Mouse (Mus musculus): ENCODE data around the gene Zbtb7b. TPM values are rescaled to one million over a fixed set of nuclear protein-coding genes. Genes with fewer than 3 reads are reported as not detected.

Gene Zbtb7b
- polyA plus RNA-seq (2017; shearing (Covaris generic)): 10 to 100 TPM; 34.1 to 67.8 TPM

GRCm38 (mm10) chr3:89394006-89394893 lies at the start of gene Zbtb7b:
Gene Zbtb7b, minus strand, starts transcription at chr3:89394776.

GRCm38 (mm10) chr3:89436176-89437113 lies 41.9 kb upstream of the Zbtb7b start, which contains the start of gene Pbxip1:
Gene Pbxip1, plus strand, starts transcription at chr3:89436706.

GRCm38 (mm10) chr3:89430171-89431159 lies 35.9 kb upstream of the Zbtb7b start, which contains the start of gene Pygo2:
Gene Pygo2, plus strand, starts transcription at chr3:89430214.

GRCm38 (mm10) chr3:89418170-89418860 lies 23.7 kb upstream of the Zbtb7b start, which contains the start of the genes Cks1b and Shc1:
Gene Cks1b, minus strand, starts transcription at chr3:89418383.
Gene Shc1, plus strand, starts transcription at chr3:89418443.

GRCm38 (mm10) chr3:89411490-89412393 lies 17.2 kb upstream of the Zbtb7b start, which contains the start of gene Flad1:
Gene Flad1, minus strand, starts transcription at chr3:89411870.

GRCm38 (mm10) chr3:89402693-89403092 lies 8.1 kb upstream of the Zbtb7b start, which contains the start of gene Lenep:
Gene Lenep, minus strand, starts transcription at chr3:89402793.

GRCm38 (mm10) chr3:89365153-89365485 lies 29.5 kb downstream of the Zbtb7b start, which contains the start of gene Dcst1:
Gene Dcst1, minus strand, starts transcription at chr3:89365253.

GRCm38 (mm10) chr3:89361675-89362074 lies 32.9 kb downstream of the Zbtb7b start, which contains the start of gene Dcst2:
Gene Dcst2, plus strand, starts transcription at chr3:89361975.

GRCm38 (mm10) chr3:89349869-89350501 lies 44.6 kb downstream of the Zbtb7b start, which contains the start of gene Adam15:
Gene Adam15, minus strand, starts transcription at chr3:89349996.

GRCm38 (mm10) chr3:89337721-89338578 lies 56.6 kb downstream of the Zbtb7b start, which contains the start of gene Efna4:
Gene Efna4, minus strand, starts transcription at chr3:89338028.

Other genes starting within 250 kb of the Zbtb7b start
- gene Hcn3, start 234.6 kb downstream of the Zbtb7b start, polyA plus RNA-seq (2017; shearing (Covaris generic)): 1 to 10 TPM in 1 of 2 experiments, under 1 TPM in 1; 0.21 to 1.6 TPM
- 10 to 100 TPM; 88.4 to 94.5 TPM for gene Clk2, start 230.0 kb downstream of the Zbtb7b start, polyA plus RNA-seq (2017; shearing (Covaris generic))
- 100 to 1,000 TPM; 255 to 261 TPM for gene Scamp3, start 217.3 kb downstream of the Zbtb7b start, polyA plus RNA-seq (2017; shearing (Covaris generic))
- gene Fam189b, start 211.6 kb downstream of the Zbtb7b start, polyA plus RNA-seq (2017; shearing (Covaris generic)): 100 to 1,000 TPM; 134 to 154 TPM
- 100 to 1,000 TPM; 105 to 146 TPM for gene Gba, start 191.8 kb downstream of the Zbtb7b start, polyA plus RNA-seq (2017; shearing (Covaris generic))
- gene Thbs3, start 179.6 kb downstream of the Zbtb7b start, polyA plus RNA-seq (2017; shearing (Covaris generic)): 1 to 10 TPM in 1 of 2 experiments, under 1 TPM in 1; 0.90 to 4.0 TPM
- 100 to 1,000 TPM in 1 of 2 experiments, 10 to 100 TPM in 1; 89.5 to 127 TPM for gene Mtx1, start 167.7 kb downstream of the Zbtb7b start, polyA plus RNA-seq (2017; shearing (Covaris generic))
- gene Muc1, start 165.7 kb downstream of the Zbtb7b start, polyA plus RNA-seq (2017; shearing (Covaris generic)): 1 to 10 TPM; 1.0 to 7.1 TPM
- 100 to 1,000 TPM; 225 to 294 TPM for gene Krtcap2, start 148.8 kb downstream of the Zbtb7b start, polyA plus RNA-seq (2017; shearing (Covaris generic))
- 1 to 10 TPM; 1.6 to 4.9 TPM for gene Trim46, start 148.5 kb downstream of the Zbtb7b start, polyA plus RNA-seq (2017; shearing (Covaris generic))
- 100 to 1,000 TPM in 1 of 2 experiments, 10 to 100 TPM in 1; 81.3 to 120 TPM for gene Dpm3, start 135.4 kb downstream of the Zbtb7b start, polyA plus RNA-seq (2017; shearing (Covaris generic))
- gene Slc50a1, start 124.2 kb downstream of the Zbtb7b start, polyA plus RNA-seq (2017; shearing (Covaris generic)): 100 to 1,000 TPM; 210 to 250 TPM
- gene Efna1, start 113.6 kb downstream of the Zbtb7b start, polyA plus RNA-seq (2017; shearing (Covaris generic)): not detected
- gene Efna3, start 71.8 kb downstream of the Zbtb7b start, polyA plus RNA-seq (2017; shearing (Covaris generic)): under 1 TPM in 1 of 2 experiments, not detected in 1; 0.15 TPM
- gene Efna4, start 56.7 kb downstream of the Zbtb7b start, polyA plus RNA-seq (2017; shearing (Covaris generic)): 1 to 10 TPM in 1 of 2 experiments, under 1 TPM in 1; 0.79 to 1.4 TPM
- 10 to 100 TPM; 10.1 to 23.0 TPM for gene Adam15, start 44.8 kb downstream of the Zbtb7b start, polyA plus RNA-seq (2017; shearing (Covaris generic))
- under 1 TPM; 0.13 to 0.32 TPM for gene Dcst2, start 32.8 kb downstream of the Zbtb7b start, polyA plus RNA-seq (2017; shearing (Covaris generic))
- under 1 TPM in 1 of 2 experiments, not detected in 1; 0.47 TPM for gene Dcst1, start 29.5 kb downstream of the Zbtb7b start, polyA plus RNA-seq (2017; shearing (Covaris generic))
- gene Lenep, start 8.0 kb upstream of the Zbtb7b start, polyA plus RNA-seq (2017; shearing (Covaris generic)): under 1 TPM; 0.37 to 0.44 TPM
- 10 to 100 TPM; 47.1 to 56.8 TPM for gene Flad1, start 17.1 kb upstream of the Zbtb7b start, polyA plus RNA-seq (2017; shearing (Covaris generic))
- 10 to 100 TPM; 48.3 to 73.9 TPM for gene Cks1b, start 23.6 kb upstream of the Zbtb7b start, polyA plus RNA-seq (2017; shearing (Covaris generic))
- 10 to 100 TPM; 64.1 to 73.7 TPM for gene Shc1, start 23.7 kb upstream of the Zbtb7b start, polyA plus RNA-seq (2017; shearing (Covaris generic))
- gene Pygo2, start 35.4 kb upstream of the Zbtb7b start, polyA plus RNA-seq (2017; shearing (Covaris generic)): 10 to 100 TPM; 51.9 to 61.8 TPM
- gene Pbxip1, start 41.9 kb upstream of the Zbtb7b start, polyA plus RNA-seq (2017; shearing (Covaris generic)): 100 to 1,000 TPM in 1 of 2 experiments, 10 to 100 TPM in 1; 66.6 to 119 TPM
- gene Pmvk, start 59.8 kb upstream of the Zbtb7b start, polyA plus RNA-seq (2017; shearing (Covaris generic)): 10 to 100 TPM; 22.2 to 23.7 TPM
- gene Kcnn3, start 125.4 kb upstream of the Zbtb7b start, polyA plus RNA-seq (2017; shearing (Covaris generic)): under 1 TPM in 1 of 2 experiments, not detected in 1; 0.15 TPM